Mouse (Mus musculus): ENCODE results near the gene Rbm38.

Gene Rbm38

DNA sequence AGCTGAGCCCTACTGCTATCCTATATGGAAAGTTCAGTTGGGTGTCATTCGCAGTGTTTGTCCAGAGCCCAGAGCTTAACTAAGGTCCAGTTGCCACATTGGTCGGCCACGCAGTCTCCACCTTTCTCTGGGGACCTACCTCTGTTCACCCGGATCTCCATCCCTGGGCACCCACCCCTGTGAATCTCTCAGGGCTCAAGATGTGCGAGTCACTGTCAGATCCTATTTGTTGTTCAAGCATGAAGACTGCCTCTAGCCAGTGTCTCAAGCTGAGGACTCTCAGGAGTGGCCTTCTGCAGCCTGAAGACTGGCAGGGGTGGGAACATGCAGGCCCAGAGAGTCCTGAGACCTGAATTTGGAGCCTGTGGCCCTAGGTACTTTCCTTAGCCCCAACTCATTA is 15.8 kb downstream of the Rbm38 start:
- peak in 1 of 2 experiments; percentile 71 for DNase-seq (ENCODE audit: low spot score in 2 of 2)

DNA sequence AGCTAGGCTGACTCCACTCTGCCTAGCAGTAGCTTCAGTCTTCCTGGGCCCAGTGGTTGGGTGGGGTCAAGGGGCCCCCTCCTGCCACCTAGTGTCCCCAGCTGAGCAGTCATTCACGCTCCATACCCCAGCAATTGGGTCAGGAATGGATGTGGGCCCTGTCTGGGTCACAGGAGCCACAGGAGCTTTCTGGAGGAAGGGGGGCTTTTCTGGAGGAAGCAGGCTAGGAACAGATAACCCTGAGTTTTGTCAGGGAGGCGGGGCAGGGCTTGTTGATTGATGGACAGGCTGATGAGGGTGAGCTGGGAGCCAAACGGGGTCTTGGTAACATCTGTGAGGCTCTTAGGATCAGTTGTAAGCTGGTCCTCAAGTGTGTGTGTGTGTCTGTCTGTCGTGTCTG is 16.3 kb downstream of the Rbm38 start:
- peak in 1 of 2 experiments; percentile 63 for DNase-seq (ENCODE audit: low spot score in 2 of 2)

DNA sequence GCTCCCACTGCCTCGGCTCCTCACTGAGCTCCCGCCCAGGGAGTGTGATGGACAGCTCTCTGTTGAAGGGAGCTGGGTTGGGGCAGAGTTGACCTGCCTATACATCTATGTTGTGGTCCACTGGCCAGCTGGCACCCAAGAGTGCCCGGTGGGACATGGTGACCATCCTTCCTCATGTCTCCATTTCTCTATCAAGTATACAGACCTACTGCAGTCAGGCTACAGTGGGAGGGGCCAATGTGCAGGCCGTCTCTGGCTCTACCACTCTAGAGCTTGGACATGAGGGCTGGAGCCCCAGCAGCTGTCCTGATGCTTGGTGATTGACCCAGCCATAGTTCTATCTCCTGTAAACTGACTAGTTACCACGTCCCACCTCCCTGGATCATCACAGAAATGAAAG is 17.0 kb downstream of the Rbm38 start:
- DNase-seq (ENCODE audit: low spot score in 2 of 2): peak; percentile 64 to 69

DNA sequence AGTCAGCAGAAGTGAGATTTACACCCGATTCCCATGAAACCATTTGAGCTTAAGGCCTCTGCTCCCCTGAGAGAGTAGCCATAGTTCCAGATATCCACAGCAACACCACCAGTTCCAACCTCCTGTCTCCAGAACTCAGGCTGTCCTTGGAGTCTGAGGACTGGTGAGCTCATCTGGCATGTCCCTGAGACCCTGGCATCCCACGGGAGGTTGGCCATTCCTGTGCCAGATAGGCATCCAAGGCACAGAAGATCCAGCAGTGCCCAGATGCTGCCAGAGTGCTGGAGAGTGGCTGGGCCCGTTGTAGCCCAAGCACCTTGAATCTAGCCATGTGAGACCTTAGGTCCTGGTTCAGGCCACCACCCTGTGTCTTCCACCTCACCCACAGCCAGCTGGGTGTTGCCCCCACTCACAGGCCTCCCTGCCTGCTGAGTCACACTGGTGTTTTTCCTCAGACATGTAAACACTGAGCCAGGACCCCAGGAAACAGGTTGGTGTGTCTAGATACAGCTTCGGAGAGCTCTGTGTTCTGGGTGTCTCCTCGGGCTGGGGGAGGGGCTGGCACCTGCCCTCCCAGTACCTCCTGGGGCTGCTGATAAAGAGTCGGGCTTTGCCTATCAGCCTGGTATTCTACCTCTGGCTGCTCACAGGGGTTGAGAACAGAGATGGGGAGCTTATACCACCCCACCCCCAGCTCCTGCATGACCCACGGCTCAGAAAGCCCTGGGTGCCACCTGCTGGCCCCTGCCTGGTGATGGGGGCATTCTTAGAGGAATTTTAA is 17.7 kb downstream of the Rbm38 start:
- peak; percentile 81 to 91 for DNase-seq (ENCODE audit: low spot score in 2 of 2)

DNA sequence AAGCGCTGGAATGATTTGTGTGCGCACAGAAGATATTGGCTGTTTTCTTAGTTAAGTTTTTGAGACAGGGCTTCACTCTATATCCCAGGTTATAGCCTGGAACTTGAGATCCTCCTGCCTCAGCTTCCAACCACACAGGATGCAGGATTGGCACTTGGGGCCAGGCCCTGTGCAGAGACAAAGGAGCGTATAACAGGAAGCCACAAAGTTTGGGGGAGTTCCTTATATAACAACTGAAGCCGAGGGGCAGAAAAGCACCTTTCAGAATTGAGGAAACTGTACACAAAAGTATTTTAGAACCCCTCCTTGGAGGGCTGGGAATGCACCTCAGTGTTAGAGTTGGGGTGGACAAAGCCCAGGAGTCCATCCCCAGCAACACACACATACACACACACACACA is 18.7 kb downstream of the Rbm38 start:
- DNase-seq (ENCODE audit: low spot score in 2 of 2): no peak

DNA sequence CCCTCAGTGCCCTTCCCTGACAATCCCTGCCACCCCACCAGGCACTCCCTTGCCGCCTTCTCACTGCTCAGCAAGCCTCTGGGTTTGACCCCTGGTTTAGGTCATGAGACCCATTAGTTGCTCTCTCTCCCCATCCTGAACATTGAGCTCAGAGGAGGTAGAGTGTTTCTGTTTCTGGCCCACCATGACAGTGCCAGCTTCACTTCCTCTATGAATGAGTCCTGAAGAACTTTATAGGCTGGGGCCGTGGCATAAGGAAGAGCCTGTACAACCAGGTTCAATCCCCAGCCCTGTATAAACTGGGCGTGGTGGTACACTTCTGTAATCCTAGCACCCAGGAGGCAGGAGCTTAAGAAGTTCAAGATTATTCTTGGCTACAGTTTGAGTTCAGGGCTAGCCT is 20.5 kb downstream of the Rbm38 start:
- DNase-seq (ENCODE audit: low spot score in 2 of 2): no peak

DNA sequence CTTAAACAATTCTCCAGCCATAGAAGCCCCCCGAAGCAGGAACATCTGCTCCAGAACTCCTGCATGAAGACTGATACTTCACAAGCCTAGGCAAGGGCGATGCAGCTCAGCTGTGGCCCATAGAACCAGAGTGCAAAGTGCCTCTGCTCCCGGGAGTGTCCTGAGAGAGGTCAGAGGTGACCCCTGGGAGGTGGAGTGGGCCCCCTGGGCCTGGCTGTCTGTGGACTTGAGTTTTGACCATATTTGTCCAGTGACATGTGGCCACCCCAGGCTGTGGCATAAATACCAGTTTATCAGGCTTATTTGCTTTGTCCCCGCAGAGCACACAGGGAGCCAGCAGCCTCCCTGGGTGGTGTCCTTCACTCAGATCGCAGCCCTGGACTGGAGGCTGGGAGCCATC is 20.9 kb downstream of the Rbm38 start:
- DNase-seq (ENCODE audit: low spot score in 2 of 2): no peak

DNA sequence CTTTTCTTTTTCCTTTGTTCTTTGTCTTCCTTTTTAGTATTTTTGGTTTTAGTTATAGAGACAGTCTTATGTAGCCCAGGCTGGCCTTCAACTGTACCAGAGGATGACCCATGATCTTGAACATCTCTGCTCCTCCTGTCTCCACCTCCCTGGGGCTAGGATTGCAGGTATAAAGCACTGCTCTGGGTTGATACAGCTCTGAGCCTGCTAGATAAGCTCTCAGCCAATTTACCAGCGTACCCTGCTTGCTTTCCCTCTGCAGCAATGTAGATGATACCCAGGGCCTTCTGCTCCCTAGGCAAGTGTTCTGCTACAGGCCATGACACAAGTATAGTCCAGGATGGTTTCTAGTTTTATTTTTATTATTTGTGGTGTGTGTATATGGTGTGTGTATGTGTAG is 21.6 kb downstream of the Rbm38 start:
- DNase-seq (ENCODE audit: low spot score in 2 of 2): no peak

DNA sequence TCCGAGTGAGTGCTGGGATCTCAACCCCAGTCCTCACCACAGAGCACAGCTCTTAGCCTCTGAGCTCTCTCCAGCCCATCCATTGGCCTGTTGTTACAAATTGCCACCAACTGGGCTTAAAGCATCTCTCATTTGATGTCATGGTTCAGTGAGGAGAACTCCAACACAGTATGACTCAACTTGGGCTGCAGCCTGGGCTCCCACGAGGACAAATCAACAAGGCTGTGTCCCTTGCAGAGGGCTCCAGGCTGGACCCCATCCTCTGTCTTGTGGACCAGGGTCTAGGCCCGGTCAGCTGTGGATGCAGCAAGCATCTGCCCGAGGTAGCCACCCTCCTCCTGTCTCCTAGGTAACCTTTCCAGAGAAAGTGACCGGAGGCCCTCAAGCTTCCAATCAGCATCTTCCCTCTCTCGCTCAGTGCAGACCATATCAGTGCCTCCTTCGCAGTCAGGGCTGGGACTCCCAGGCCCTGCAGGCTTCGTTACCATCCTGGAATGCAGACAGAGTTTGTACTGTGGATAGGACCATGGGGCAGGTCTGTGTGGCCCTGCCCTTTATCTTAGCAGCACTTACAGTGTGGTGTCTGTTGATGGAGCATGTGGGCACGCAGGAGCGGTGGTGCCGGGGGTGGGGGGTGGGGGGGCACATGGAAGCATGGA is 22.3 kb downstream of the Rbm38 start:
- DNase-seq (ENCODE audit: low spot score in 2 of 2): no peak

DNA sequence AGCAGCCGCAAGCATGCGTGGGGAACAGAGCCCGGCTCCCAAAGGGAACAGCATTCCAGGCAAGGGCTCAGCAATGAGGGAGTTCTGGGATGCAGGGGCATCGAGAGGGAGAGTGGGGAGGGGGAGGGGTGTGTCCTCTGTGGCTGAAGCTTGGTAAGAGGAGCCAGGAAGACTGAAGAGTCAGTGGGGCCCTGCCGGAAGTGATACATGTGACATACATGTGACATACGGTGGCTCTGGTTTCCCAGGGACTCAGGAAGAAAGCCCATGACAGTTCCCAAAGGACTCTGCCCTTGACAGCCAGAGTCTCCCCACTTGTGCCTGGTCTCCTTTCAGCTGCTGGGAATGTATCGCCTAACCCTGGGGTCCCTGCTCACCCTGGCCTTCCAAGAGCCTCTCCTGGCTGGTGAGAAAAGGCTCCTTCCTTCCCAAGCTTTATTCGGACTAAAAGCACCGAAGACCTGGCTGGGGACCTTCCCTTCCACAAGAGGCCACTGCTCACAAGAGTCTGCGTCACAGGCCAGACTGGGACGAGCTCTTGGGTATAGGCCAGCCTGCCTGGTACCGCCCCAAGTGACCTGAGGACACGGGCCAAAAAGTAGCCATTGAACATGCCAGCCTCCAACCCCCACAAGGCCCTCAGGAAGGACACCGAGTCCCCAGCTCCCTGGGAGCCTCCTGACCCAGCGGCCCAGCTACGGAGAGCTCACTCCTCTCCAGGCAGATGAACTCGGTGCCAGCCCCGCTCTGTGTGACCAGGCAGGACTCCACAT is 24.1 kb downstream of the Rbm38 start:
- DNase-seq (ENCODE audit: low spot score in 2 of 2): no peak

DNA sequence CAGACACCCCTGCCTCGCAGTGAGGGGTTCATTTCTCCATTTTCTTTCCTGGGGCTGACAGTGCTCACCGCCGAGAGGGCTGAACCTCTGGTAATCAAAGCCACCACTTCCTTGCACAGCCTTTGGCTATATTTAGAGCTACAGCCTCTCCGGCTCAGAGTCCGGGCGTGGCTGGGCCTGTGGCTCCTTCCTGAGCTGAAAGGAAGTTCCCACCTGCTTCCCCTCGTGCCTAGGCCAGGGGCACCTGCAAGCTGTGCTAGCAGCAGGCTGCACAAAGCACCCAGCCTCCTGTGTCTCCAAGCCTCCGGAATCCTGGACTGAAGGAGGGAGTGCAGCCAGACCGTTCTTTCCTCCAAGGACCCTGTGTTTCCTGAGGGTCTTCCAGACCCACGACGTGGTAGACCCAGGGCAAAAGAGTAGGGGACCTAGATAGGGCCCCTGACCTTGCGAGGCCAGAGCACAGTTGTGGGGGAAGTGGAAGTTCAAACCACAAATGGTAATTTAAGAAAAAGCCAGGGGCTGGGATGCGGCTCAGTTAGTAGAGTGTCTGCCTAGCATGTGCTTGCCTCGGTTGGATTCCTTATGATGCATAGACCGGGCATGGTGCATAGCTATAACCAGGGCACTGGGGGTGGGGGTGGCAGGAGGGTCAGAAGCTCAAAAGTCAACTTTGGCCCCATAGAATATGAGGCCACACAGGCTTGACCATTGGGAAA is 26.4 kb downstream of the Rbm38 start:
- DNase-seq (ENCODE audit: low spot score in 2 of 2): peak; percentile 56 to 74

DNA sequence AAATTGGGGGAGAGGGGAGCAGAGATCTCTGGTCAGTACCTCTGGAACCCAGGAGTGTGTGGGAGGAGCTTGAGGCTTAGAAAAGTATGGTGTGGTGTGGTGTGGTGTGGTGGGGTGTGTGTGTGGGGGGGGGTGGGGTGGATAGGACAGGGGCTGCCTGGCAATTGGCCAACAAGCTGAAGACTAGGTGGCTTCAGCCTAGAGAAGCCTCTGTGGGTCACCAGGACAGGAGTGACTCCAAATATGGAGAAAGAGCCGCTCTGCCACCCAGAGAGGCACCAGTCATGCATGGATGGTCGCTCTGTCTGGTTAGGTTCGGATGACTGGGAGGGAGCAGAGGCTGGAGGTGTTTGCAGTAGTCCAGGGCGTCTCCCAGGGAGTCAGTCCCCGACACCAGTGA is 27.2 kb downstream of the Rbm38 start:
- peak in 1 of 2 experiments; percentile 34 for DNase-seq (ENCODE audit: low spot score in 2 of 2)

DNA sequence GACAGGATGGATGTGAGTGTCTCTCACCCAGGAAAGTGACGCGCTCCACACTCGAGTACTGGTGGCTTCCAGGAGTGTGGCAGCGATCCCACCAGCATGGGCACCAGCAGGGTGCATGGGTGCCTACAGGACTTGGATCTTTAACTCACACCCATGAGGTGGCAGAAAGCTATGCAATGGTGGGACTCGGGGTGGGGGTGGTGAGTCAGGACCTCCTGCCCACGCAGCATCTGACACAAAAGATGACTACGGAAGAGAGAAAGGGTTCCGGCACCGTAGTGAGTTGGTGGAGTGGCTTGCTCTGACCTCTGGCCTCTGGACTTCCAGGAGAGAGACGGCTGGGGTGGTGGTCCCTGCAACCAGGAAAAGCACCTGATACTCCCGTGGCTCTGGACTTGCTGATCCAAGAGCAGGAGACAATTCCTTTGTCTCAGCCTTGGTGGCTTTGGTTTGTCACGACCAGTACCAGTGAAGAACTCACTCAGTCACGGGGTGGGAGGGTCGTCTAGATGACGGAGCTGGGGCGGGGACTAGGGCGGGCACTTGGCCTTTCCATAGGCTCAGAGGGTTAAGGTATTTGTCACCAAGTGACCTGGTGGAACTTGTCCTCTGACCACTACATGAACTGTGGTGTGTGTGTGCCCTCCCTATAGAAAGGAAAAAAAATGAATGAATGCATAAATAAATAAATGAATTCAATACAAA is 27.9 kb downstream of the Rbm38 start:
- peak; percentile 6 to 23 for DNase-seq (ENCODE audit: low spot score in 2 of 2)

DNA sequence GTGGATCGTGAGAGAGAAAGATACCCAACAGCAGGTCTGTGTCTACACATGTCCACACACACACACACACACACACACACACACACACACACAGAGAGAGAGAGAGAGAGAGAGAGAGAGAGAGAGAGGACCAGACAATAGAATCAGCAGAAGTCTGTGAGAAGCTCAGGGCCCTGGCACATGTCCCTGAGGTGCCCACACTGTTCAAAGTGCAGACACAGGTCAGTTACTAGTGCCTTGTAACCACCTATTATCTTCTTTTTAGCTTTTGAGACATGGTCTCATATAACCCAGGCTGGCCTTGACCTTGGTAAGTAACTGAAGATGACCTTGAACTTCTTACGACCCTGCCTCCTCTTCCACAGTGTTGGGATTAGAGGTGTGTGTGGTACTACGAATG is 28.9 kb downstream of the Rbm38 start:
- DNase-seq (ENCODE audit: low spot score in 2 of 2): peak; percentile 13 to 27

DNA sequence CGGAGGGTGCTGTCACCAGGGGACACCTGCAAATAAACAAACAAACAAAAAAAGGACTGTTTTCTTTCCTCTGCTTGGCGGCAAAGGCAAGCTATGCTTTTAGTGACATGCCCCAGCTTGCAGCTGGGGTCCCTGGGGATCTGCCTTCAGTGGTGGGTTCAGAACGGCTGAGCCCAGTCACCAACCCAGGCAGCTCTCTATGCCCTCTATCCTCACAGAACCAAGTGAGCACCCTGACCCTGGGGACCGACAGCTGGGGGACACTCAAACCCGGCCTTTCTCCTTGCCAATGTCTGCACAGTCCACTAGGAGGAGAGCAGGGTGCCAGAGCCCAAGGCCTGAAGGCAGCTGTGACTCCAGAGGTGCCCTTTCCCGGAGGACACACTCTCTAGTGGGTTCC is 29.5 kb downstream of the Rbm38 start:
- peak in 1 of 2 experiments; percentile 65 for DNase-seq (ENCODE audit: low spot score in 2 of 2)

DNA sequence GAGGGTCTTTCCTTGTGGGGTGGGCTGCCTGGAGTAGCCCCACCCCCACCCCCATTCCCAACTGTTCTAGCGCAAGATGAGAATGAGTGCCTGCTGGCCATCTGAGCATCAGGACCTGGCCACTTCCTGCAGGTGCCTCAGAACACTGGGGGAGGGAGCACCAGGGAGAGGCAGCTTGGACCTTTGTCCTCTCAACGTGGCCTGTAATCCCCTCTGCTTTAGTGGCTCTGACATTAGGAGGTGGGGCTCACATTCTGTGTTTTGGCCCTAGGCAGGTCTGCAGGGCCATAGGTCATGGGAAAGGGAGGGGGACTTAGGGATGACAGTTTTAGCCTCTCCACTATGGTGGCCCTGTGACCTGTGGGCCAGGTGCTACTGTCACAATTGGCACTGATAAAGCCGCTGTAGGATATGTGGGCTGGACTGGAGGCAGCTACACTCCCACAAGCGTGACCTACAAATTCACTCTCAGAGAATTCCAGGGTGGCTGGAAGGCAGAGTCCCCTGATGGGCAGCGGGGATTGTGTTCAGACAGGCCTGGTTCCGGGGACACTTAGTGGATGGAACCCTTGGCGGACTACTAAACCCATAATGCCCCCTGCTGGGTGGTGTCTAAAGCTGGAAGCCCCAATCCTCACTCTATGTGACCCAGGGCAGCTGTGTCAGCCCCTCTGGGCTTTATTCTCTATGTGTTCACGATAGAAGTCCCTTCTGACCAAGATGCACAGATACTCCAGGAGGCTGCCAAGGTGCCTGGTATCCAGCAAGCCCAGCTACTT is 30.5 kb downstream of the Rbm38 start:
- DNase-seq (ENCODE audit: low spot score in 2 of 2): peak; percentile 37 to 38

DNA sequence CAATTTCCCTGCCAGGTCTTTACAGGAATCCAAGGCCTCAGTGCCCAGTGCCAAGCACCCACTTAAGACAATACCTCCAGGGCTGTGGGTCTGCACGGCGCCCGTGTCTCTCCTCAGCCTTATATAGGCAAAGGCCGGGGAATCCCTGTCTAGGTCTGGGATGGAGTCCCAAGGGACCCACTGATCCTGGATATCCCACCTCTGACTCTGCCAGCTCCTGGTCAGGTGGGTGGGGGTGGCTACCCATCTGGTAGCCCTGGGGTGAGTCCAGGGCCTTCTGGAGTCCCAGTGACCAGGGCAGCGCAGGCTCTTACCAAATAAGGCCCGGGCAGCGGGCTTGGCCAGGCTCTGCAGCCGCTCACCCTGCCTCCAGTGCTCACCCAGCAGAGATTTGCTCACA is 32.6 kb downstream of the Rbm38 start:
- peak in 1 of 2 experiments; percentile 26 for DNase-seq (ENCODE audit: low spot score in 2 of 2)

DNA sequence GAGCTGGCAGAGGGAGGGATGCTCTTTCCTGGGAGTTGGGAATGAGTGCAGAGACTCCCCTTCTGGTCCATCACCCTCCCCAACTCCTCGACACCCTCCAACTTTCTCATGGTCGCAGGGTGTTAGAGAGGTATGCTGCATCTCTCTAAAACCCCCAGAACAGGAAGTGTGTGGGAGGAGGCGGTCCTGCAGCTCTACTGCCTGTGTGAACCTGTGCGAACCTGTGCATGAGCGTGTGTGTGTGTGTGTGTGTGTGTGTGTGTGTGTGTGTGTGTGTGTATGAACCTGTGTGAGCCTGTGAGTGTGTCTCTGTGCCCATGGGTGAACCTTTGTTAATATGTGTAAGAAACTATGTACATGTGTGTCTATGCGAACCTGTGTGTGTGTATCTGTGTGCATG is 33.5 kb downstream of the Rbm38 start:
- peak; percentile 31 to 70 for DNase-seq (ENCODE audit: low spot score in 2 of 2)

DNA sequence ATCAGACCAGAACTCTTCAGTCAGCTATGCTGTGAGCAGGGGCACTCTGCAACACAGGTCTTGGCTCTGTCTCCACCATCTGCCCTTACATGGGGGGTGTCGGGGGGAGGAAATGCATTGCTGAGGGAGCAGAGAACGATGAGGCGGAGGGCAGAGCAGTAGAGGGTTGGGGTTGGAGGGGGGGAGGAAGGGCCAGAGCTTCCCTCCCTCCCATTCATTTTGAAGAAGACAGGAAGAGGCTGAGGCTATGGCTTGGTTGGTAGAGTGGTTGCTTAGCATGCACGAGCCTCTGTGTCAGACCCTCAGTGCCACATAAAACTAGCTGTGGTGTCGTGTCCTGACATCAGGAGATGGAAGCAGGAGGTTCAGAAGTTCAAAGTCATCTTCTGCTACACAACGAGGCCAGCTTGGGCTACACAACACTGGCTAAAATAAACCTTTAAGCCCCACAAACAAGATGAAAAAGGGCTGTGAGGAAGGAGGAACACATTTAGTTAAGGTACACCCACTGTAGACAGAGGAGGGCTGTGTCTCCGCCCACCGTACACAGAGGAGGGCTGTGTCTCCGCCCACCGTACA is 36.1 kb downstream of the Rbm38 start:
- no peak for DNase-seq (ENCODE audit: low spot score in 2 of 2)

DNA sequence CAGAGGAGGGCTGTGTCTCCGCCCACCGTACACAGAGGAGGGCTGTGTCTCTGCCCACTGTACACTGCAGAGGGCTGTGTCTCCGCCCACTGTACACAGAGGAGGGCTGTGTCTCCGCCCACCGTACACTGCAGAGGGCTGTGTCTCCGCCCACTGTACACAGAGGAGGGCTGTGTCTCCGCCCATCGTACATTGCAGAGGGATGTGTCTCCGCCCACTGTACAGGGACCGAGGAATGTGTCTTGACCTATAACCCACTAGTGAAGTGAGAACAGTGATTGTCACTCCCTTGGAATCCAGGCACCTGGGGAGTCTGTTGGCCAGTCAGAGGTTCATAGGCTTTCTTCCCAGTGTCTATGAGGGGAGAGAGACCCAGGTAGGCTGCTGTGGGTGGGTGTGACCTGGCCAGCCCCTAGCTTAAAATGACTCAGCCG is 36.6 kb downstream of the Rbm38 start:
- peak in 1 of 2 experiments; percentile 47 for DNase-seq (ENCODE audit: low spot score in 2 of 2)
